Mouse (Mus musculus) adrenal gland, adult 18-20 months (tissue): ENCODE results near the gene Pimreg. TPM values are rescaled to one million over a fixed set of nuclear protein-coding genes. Genes with fewer than 3 reads are reported as not detected.
A peak's percentile ranks its signal among the peaks of the same experiment; 100 is the strongest.

ENCODE experiments used
- DNase-seq, 2 experiments: peaks; one replicate each; pipeline ENCODE4 v3.0.0; 2021 to 2022; ENCODE audit warnings: low spot score in 2 of 2
- long read RNA-seq, 2 experiments: library from polyadenylated mRNA; stranded (forward); transcript quantifications; one replicate each; pipeline ENCODE4 v2.0.0; 2021
- total RNA-seq, 2 experiments: library from RNA; stranded (reverse); gene quantifications; 1 replicate in 1 of 2; 2 replicates in 1 of 2; pipeline ENCODE4 v1.2.3; 2021

The Pimreg gene
- total RNA-seq: 1 to 10 TPM in 1 of 2 experiments, under 1 TPM in 1; 0.51 to 2.1 TPM
- long read RNA-seq, experiment 1, partial matches to known transcripts: 0 of 1 reads
- long read RNA-seq, experiment 1, other reads (novel, unspliced or antisense): 0 of 1 reads
- long read RNA-seq, experiment 2: 0 reads

DNA sequence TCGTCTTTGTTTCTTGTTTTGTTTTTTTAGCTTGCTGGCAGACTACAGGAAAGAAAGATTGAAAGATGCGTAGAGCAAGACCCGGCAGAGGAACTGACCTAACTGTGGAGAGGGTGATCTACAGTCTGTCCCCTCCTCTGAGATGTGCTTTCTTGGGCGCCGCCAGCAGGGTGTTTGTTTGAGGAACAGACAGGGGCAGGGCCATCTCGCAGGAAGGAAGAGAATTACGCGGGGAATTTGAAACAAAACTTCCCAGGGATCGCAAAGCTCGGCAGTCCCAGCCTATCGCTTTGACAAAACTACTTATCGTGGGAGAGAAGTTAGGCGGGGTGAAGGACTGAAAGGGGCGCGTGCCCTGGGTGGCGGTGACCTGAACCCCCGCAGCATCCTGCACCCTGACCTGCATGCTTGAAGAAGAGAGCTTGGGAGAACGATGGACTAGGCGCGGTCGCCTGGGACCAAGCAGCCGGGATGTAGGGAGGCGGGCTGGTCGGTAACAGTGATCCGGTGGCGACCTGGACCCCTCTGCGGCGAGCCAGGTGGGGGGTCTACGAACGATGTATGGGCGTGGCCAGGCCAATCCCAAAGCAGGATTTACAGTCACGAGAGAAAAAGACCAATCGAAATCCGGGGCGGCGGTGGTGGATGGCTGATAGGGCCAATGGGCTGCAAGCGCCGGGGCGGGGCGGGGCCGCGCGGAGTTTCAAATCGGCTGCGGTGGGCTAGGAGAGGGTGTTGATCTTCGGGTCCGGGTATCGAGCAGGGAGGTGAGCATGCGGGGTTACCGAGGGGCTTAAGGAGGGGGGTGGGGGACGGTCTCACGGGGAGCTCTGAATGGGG lies at the start of gene Pimreg:
Gene Pimreg, plus strand, starts transcription at position 265 of the 840 bp plus-strand sequence.
- peak; percentile 75 to 76 for DNase-seq

GRCm38 (mm10) chr11:71992438-71992837 lies 49.4 kb upstream of the Pimreg start:
- DNase-seq: no peak

GRCm38 (mm10) chr11:71995968-71996511 lies 45.8 kb upstream of the Pimreg start:
- peak; percentile 10 to 26 for DNase-seq

- no peak for DNase-seq
Observed at GRCm38 (mm10) chr11:71996805-71997204, 45.0 kb upstream of the Pimreg start.

- no peak for DNase-seq
Observed at GRCm38 (mm10) chr11:72000194-72000593, 41.6 kb upstream of the Pimreg start.

- DNase-seq: peak; percentile 32 to 49
Observed at GRCm38 (mm10) chr11:72002138-72002853, 39.5 kb upstream of the Pimreg start.

DNA sequence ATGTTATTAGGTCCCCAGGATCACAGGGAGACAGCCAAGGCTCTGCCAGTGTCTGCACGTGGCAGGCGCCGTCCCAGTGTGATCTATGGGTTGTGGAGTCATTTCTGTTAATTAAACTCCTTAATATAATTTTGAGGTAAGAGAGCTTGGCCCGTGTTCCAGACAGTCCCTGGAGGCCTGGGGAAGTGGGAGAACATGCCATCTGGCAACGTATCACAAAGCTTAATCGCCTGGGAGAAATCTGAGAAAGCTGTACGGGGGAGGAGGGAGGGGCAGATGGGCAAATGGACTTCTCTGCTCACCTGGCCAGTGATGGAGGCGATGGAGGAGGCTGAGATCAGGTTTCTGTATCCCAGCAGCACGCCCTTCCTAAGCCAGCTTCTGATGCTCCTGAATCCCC lies 38.7 kb upstream of the Pimreg start:
- no peak for DNase-seq

DNA sequence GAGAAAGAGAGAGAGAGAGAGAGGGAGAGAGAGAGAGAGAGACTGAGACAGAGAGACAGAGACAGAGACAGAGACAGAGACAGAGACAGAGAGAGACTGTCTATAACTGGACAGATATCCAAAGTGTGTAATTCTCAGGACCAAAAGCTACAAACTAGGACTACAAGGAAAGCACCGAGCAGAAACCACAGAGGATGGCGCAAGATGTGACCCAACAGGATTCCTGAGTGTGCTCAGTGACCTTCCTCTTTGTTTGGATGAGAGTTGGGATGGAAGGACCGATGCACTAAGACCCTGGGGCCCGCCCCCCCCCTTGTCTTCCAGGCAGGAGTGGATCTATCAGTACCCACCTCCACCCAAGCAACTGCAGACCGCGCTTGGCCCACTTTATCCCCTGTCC lies 36.3 kb upstream of the Pimreg start:
- no peak for DNase-seq

DNA sequence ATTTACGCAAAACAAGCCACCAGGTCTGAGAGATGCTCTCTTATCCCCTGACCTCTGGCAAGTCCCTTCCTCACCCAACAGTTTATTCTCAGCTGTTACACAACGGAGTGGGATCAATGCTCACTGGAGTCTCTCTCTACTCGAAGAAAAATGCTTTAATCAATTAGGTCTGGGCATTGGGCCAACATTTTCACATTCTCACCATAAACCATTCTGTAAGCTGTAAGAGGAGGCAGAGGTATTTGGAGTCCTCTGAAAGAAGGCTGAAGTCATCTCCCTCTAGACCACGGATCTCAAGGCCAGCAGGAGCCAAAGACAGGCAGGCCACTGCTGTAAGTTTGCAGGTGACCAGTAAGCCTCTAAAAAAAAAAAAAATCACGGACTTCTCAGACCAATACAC lies 31.5 kb upstream of the Pimreg start:
- DNase-seq: no peak

DNA sequence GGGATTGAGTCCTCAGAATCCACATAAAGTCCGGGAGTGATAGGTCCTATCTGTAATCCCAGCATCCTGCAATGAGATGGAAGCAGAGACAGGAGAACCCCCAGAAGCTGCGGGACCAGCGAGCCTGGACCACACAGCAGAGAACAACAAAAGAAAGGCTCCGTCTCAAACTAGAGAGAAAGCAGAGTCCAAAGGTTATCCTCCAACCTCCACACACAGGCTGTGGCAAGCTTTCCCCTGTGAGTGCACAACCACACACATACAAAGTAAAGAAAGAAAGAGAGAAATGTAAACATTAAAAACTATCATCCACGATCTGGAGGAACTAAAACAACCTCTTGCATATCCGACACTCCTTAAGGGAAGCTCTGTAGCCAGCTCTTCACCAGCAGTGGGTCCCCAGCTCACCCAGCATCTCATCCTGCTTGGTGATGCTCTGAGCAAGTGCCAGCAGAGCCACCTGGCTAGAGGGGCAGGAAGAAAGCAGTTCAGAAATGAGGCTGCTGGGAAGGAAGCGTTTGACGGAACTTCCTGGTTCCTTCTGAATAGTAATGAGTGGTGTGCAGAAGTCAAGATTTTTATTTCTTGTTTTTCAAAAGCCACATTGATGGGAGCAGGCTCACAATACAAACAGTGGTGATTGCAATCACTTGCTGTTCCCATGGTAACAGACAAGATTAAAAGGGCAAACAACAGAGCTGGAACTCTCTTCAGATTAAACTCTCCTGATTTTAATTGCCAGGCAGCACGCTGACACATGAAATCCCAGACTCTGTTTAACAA lies 30.7 kb upstream of the Pimreg start:
- DNase-seq: no peak

DNA sequence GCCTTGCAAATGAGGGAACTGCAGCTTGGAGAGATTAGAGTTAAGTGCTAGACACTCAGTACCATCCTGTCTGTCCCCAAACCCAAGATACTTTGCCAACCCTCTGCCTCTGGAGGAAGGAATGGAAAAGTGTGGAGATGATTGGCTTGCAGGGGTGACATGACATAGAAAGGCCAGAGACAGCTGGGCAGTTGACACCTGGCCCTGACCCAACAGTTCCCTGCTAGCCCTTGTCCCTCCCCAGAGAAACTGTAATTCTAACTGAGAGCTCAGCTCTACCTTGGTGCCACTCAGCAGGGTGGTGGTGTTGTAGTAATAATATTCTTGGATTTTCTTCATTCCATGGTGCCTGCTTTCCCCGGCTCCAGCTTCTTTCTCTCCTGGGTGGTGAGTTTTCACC lies 29.9 kb upstream of the Pimreg start:
- DNase-seq: no peak

DNA sequence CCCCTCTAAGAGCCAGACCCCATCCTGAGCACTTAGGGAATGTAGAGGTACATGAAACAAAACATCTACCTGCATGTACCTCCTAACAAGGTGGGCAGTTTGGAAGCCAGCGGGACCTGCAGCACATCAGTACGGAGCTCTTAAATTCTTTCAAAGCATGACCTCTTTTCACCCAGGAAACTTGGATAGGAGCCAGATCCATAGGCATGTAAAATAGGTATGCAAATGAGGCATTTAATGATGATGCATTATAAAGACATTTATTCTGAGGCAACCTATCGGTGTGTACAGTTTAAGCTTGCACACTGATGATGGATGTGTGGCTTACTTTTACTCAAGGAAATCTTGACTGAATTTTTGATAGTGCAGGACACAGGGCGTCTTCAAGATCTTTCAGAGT lies 27.2 kb upstream of the Pimreg start:
- DNase-seq: no peak

GRCm38 (mm10) chr11:72016518-72017252 lies 25.1 kb upstream of the Pimreg start:
- no peak for DNase-seq

DNA sequence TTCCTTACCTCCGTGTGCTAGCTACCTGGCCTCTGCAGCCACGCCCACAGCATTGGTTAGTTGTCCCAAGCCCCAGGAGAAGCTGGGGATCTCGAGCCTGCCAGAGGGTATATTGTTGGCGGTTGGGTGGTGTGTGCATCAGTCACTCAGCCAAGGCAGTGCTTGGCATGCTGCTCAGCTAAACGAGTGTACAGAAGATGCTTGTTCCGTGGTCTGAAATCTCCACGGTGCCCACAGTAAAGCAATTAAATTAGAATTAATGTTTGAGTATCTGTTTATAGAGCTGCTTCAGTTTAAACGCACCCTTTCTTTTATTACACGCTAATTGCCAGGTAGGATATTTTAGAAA lies 24.6 kb upstream of the Pimreg start:
- no peak for DNase-seq

DNA sequence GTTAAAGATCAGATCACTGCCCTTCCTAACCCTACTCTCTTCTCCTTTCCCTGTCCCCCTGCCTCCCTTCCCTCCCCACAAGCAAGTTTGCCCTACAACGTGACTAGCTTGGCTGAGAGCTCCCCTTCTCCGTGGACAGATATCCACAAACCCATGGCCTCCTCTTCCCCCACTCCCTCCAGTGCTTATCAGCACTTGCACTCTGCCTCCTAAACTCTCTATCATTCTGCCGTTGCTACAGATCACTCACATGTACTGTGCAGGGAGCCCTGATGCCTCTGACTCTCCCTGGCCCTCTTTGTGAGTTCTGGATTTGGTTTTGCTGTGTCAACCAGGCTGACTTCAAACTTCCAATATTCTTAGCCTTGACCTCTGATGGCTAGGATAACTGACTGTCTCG lies 20.8 kb upstream of the Pimreg start:
- DNase-seq: no peak

GRCm38 (mm10) chr11:72022827-72023226 lies 19.0 kb upstream of the Pimreg start:
- no peak for DNase-seq

DNA sequence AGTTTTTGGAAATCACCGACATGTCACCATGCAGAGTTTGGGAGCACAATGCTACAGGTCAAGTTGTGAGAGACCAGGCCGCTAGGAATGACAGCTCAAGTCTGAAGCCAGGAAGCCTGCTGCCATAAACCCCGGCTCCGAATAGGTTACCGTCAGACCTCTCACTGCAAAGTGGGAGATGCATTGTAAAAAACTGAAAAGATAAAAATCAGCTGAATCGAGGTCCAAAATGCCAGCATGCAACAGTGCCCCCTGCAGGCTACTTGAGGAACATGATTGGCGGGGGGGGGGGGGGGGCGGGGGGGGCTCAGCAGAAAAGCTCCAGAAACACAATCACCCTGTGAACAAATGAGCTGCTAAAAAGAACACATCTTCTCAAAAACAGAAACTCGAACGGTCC lies 18.3 kb upstream of the Pimreg start:
- no peak for DNase-seq

- peak; percentile 56 for DNase-seq
Observed at GRCm38 (mm10) chr11:72024193-72024781, 17.5 kb upstream of the Pimreg start.

DNA sequence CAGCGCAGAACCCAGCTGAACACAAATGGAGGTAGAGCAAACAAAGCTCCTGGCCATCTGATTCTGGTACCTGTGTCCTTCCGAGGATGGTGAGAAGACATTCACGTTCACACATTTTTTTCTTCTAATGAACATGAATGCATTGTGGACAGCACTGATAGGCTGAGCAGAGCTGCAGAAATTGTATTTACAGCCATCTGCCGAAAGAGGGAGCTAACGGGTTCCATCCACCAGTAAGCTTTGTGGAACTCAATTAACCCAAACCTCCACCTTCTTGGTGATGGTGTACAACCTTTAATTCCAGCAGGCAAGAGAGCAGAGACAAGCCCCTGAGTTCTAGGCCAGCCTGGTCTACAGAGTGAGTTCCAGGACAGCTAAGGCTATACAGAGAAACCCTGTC lies 16.0 kb upstream of the Pimreg start:
- no peak for DNase-seq

DNA sequence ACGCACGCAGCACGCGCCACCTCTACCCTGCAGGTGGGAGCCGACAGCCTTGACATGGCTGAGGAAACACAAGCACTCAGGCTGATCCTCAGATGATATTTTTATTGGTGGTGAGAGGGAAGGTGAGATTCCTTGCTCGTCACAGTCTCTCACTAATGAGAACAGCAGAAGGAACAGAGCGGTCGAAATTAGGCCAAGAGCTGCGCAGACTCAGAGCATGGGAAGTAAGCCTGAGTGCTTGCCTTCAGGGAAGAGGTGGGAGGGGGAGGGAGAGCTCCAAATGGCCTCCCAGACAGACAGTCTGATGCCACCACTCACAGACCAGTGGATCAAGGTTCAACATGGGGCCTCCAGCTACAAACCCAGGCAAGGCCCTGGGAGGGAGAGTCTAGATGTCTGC lies 15.3 kb upstream of the Pimreg start:
- no peak for DNase-seq
